In genomic region chr11:59530870-59531535, GRCm38 (mm10) we compare ENCODE assay signal across 12 mouse cellular contexts. TPM values are rescaled to one million over a fixed set of nuclear protein-coding genes. Genes with fewer than 3 reads are reported as not detected.
DNase-seq lines count a peak whose midpoint lies in the region; ATAC-seq lines count a peak whose summit lies in the region.
"Had no signal": no experiment of that assay in that cellular context is flagged by ENCODE, and none has a peak within 500 bp of the region (broad histone marks: within the 10 kb centered on the region; RNA-seq: fewer than 3 reads in every experiment).

No protein-coding gene starts in this region.

- H3K4me2 ChIP-seq in kidney, embryonic 15.5 days: no peak overlapping the region
- H3K4me2 ChIP-seq: forebrain, embryonic 12.5 days had no signal

- ATAC-seq in kidney, embryonic 15.5 days (replicated peaks; ENCODE audit: low FRiP score): peak; percentile 93
- ATAC-seq in megakaryocyte progenitor cell, adult 5-6 weeks (replicated peaks; ENCODE audit: poor library complexity): no peak

- 0 out of 2 replicates have a peak overlapping the region, but pooled peaks have one; percentile 20 for H3K27ac ChIP-seq in kidney, embryonic 15.5 days
- H3K27ac ChIP-seq: forebrain, embryonic 12.5 days had no signal

- peaks cover 17% of the 10 kb centered on the region for H3K4me1 ChIP-seq in kidney, embryonic 15.5 days

- H3K36me3 ChIP-seq in kidney, embryonic 15.5 days: no peaks in the 10 kb centered on the region
- H3K36me3 ChIP-seq: forebrain, embryonic 12.5 days had no signal

- WGBS in kidney, embryonic 15.5 days: 62% methylated on average over 6 of the region's 6 CpGs

- DNase-seq in kidney, adult 11 months: no peak
- DNase-seq in brain, adult 2 months (ENCODE audit: low read depth, low spot score): peak; percentile 95
- DNase-seq in embryo, embryonic 11 days: peak; percentile 66
- peak; percentile 71 for DNase-seq in mesoderm, embryonic 11.5 days (ENCODE audit: low read depth, low spot score)
- DNase-seq in Muller cell, postnatal 12 days (ENCODE audit: inconsistent ontology term): no peak
- no peak for DNase-seq in lung, postnatal 36 days
- DNase-seq: thymus, adult 18-20 months had no signal

- H3K27me3 ChIP-seq in kidney, embryonic 15.5 days: no peaks in the 10 kb centered on the region
- H3K27me3 ChIP-seq: forebrain, embryonic 12.5 days had no signal

- no peak overlapping the region for H3K4me3 ChIP-seq in kidney, embryonic 15.5 days (replicated peaks)
- H3K4me3 ChIP-seq: forebrain, embryonic 12.5 days had no signal

- no peaks in the 10 kb centered on the region for H3K9me3 ChIP-seq in kidney, embryonic 15.5 days (replicated peaks)
- H3K9me3 ChIP-seq: forebrain, embryonic 12.5 days had no signal

- no peak overlapping the region for H3K9ac ChIP-seq in kidney, embryonic 15.5 days
- H3K9ac ChIP-seq: forebrain, embryonic 12.5 days had no signal

RNA-seq across cellular contexts. Expression of gene Zkscan17, which starts 4.5 kb away (rescaled TPM):
- polyA plus RNA-seq in kidney, embryonic 15.5 days (2015; fragmentation: Nextera tagmentation; extraction: Ambion mirVana): 26.5 and 29.2 TPM in 2 replicates
- 15.6 and 15.7 TPM in 2 replicates for total RNA-seq in megakaryocyte progenitor cell, adult 5-6 weeks (2015)
- 12.7 and 13.7 TPM in 2 replicates for total RNA-seq in megakaryocyte progenitor cell, adult 5-6 weeks (2017)

RNA-seq across cellular contexts. Expression of gene Nlrp3, which starts 10.4 kb away (rescaled TPM):
- 0.08 and 0.32 TPM in 2 replicates for polyA plus RNA-seq in kidney, embryonic 15.5 days (2015; fragmentation: Nextera tagmentation; extraction: Ambion mirVana)
- 3.0 and 6.9 TPM in 2 replicates for total RNA-seq in megakaryocyte progenitor cell, adult 5-6 weeks (2015)
- 5.5 and 8.5 TPM in 2 replicates for total RNA-seq in megakaryocyte progenitor cell, adult 5-6 weeks (2017)
- polyA plus RNA-seq: forebrain, embryonic 12.5 days had no signal

RNA-seq across cellular contexts. Expression of gene Olfr222, which starts 45.0 kb away (rescaled TPM):
- polyA plus RNA-seq in kidney, embryonic 15.5 days (2015; fragmentation: Nextera tagmentation; extraction: Ambion mirVana): not detected in 2 replicates
- total RNA-seq in megakaryocyte progenitor cell, adult 5-6 weeks (2015): not detected in 2 replicates
- total RNA-seq in megakaryocyte progenitor cell, adult 5-6 weeks (2017): not detected in 2 replicates
- total RNA-seq: layer of hippocampus, postnatal 14 days had no signal
- polyA plus RNA-seq: forebrain, embryonic 12.5 days; heart, embryonic 14.5 days had no signal

RNA-seq across cellular contexts. Expression of gene Zfp867, which starts 58.7 kb away (rescaled TPM):
- 7.1 and 8.2 TPM in 2 replicates for polyA plus RNA-seq in kidney, embryonic 15.5 days (2015; fragmentation: Nextera tagmentation; extraction: Ambion mirVana)
- total RNA-seq in megakaryocyte progenitor cell, adult 5-6 weeks (2015): 1.8 and 1.9 TPM in 2 replicates
- total RNA-seq in megakaryocyte progenitor cell, adult 5-6 weeks (2017): 0.58 and 2.7 TPM in 2 replicates

Comparison
In these comparisons a context has a peak if more than half of its experiments do, and no peak if none do; other contexts are left out.
1. DNase-seq: peak in brain, adult 2 months (single experiment), embryo, embryonic 11 days (single experiment) and mesoderm, embryonic 11.5 days (single experiment); none in kidney, adult 11 months (single experiment), Muller cell, postnatal 12 days (single experiment) and lung, postnatal 36 days (single experiment).